Mouse (Mus musculus) thymus, adult 2 months (tissue): ENCODE measurements around the gene Cmss1.

ENCODE experiments used
- CTCF ChIP-seq: fragments of 200-500 bp; IDR thresholded peaks from 2 replicates; pipeline ENCODE4 v1.5.1; 2012; ENCODE audit warnings: mild to moderate bottlenecking, control low read depth, low read length, moderate library complexity, borderline replicate concordance; ENCODE audit not compliant: control insufficient read depth, poor library complexity, insufficient read depth; ENCODE audit errors: extremely low read depth
- POLR2A ChIP-seq: fragments of 200-500 bp; IDR thresholded peaks from 2 replicates; pipeline ENCODE4 v1.6.1; 2012; ENCODE audit warnings: mild to moderate bottlenecking, low read length, control low read depth, moderate library complexity; ENCODE audit not compliant: control insufficient read depth, poor library complexity, insufficient read depth; ENCODE audit errors: extremely low read depth

- TF ChIP-seq CTCF (no peak), POLR2A (no peak)
Measured at GRCm38 (mm10) chr16:57403825-57404224, 202.8 kb downstream of the Cmss1 start.
